Mouse (Mus musculus): ENCODE measurements around the gene Xkr8.

Gene Xkr8

DNA sequence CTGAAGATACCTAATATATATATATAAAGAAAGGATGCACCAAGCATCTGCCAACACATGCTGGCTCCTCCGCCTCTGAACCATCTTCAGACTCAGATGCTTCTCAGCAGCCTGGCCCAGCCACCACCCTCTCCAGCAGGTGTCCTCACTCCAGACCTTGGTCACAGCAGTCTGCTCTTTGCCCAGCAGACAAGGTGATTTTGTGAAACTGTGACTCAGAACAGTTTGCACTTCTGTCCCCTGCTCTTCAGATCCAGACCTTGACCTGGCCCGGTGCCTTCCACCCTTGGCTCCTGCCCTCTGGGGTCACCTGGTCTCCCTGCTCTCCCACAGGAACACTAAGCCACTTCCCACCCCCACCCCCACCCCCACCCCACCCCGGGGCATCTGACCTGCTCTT lies 3.5 kb upstream of the Xkr8 start:
- DNase-seq, result peak; percentile 57

- DNase-seq, result no peak
Measured at GRCm38 (mm10) chr4:132735389-132735788, 3.0 kb upstream of the Xkr8 start.

DNA sequence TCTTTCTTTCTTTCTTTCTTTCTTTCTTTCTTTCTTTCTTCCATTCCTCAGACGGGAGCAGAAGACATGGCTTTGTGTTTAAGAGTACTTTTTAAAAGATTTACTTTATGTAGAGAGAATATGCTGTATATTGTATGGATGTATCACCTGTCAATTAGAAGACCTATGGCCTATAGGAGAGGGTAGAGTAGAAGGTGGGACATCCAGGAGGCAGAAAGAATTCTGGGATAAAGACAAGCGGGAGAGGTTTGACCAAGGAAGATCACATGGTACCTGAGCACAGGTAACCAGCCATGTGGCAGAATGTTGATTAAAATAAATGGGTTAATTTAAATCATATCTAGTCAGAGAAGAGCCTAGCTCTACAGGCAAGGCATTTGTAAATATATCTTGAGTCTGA lies 2.4 kb upstream of the Xkr8 start:
- DNase-seq, result no peak

- DNase-seq, result no peak
Measured at GRCm38 (mm10) chr4:132733071-132733770, 875 bp upstream of the Xkr8 start.

DNA sequence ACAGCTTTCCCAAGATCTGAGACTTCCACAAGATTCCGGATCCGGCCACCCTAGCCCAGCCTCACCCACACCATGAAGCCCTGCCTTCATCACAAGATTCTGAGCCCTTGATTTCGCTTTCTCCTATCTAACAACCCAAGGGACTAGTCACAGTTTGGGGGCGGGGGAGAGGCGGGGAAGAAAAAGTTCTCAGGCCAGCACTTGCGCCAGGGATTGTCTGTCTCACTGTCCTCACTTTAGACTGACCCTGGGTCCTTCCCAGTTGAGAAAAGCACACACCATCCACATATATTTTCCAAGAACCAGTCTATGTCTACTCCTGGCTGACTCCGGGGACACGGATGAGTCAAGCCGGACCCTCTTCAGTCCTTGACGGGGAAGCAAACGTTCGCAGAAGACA lies 730 bp downstream of the Xkr8 start:
- no peak for DNase-seq

DNA sequence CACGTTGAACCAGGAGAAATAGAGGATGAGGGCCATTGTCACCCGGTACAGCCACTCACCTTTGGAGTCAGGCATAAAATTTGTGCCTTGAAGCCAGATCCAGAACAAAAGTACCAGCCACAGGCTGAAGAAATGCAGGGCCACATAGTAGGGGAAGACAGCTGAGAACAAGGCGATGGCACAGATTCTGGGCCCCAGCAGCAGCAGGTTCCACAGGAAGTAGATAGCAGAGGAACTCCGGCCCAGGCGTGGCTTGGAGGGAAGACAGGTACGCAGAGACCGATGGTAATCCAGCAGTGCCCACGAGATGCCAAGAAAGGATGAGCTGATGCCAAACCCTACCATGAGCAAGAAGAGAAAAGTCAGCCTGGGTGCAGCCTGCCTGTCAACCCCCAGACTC lies 4.1 kb downstream of the Xkr8 start:
- no peak for DNase-seq

GRCm38 (mm10) chr4:132718251-132718650 lies 14.1 kb downstream of the Xkr8 start:
- no peak for DNase-seq

- no peak for DNase-seq
Measured at GRCm38 (mm10) chr4:132713181-132713580, 19.2 kb downstream of the Xkr8 start.

- no peak for DNase-seq
Measured at GRCm38 (mm10) chr4:132706885-132707284, 25.5 kb downstream of the Xkr8 start.

DNA sequence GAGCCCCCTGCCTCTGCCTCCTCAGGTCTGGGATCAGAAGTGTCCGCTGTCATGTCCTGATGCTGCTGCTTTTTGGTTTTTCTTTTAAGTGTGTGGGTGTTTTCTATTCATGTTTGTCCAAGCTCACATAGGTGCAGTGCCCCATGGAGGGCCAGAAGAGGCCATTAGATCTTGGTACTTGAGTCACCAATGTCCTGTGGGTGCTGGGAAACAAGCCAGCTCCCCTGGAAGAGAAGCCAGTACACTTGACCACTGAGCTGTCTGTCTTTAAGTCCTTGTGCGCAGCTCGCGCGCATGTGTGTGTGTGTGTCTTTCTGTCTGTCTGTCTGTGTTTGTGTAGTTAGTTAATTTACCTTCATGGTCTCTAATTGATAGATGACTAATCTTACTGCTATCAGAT lies 30.3 kb downstream of the Xkr8 start:
- DNase-seq, result no peak

DNA sequence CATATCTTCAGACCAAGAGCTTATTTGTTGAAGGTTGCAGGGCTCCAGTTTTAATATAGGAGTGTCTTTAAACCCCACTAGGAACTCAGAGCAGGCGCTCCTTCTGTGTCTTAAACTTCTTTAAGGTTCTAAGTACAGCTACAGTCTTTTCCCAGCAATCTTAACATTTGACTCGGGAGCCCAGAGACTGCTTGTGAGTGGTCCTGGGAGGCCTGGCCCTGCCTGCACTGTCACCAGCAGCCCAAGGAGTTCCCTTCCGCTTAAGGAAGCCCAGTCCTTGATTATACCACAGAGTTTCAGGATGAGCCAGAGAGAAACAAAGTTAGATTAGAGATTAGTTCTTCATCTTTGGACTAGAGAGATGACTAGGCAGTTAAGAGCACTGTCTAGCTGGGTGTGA lies 39.0 kb downstream of the Xkr8 start:
- DNase-seq, result no peak

GRCm38 (mm10) chr4:132689634-132690033 lies 42.7 kb downstream of the Xkr8 start:
- no peak for DNase-seq

DNA sequence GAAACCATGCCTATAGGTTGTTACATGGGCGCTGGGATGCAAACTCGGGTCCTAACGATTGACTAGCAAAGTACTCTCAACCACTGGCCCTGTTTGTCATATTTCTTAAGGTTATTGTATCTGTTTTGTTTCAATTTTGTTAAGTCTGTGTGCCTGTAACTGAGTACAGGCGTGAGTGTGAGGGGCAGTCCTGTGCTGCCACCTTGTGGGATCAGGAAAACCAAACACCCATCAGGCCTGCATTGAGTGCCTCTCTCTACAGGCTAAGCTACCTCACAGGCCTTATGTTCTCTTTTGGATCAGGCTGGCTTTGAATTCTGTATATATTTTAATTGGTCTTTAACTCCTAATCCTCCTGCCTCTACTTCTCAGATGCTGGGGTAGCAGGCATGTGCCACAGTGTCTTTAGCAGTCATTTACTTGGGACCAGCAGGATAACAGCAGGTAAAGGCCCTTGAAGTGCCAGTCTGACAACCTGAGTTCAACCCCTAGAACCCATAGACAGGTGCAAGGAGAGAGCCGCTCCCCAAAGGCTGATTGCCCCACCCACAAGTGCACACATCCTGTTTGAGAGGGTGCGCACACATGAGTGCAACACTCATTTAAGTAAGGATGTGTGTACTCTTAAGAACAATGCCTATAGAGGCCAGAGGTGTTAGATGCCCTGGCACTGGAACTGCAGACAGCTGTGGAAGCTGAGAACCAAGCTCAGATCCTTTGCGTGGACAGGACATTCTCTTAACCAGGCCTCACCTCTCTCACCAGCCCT lies 55.4 kb downstream of the Xkr8 start:
- peak; percentile 35 for DNase-seq
